Mouse (Mus musculus) embryo, embryonic 10 days (tissue): ENCODE measurements around the gene Gm10097.

Experiments
- DNase-seq: peaks from one replicate; pipeline ENCODE4 v3.0.0-alpha.2; 2015; ENCODE audit warnings: low spot score

Gm10097 gene

DNA sequence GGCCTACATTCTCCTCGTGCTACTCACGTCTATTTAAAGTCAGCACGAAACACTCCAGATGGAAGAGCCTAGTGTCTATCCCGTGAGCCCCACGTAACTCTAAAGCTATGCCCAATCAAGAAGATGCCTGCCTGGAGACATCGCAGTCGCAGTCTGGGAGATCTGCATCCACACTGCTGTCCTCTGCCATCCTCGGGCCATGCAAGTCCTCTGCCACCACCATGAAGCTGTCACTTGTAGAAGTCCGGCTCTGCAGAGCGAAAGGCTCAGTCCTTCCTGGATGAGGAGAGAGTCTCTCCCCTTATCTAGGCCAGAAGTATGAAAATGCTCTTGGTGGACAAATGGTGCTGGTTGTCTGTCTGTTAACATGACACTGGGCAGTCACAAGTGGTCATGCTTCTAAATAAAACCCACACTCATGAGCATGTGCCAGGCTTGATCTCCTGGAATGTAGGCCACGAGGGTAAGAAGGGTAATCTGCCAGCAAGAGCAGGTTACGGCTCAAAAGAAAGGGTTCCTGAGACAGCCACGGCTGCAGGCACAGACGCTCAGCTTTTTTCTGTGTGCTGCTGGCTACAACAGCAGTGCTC is at the start of gene Gm10097:
TSS of gene Gm10097 (plus strand) at position 517 of the 590 bp plus-strand sequence.
- DNase-seq: no peak

DNA sequence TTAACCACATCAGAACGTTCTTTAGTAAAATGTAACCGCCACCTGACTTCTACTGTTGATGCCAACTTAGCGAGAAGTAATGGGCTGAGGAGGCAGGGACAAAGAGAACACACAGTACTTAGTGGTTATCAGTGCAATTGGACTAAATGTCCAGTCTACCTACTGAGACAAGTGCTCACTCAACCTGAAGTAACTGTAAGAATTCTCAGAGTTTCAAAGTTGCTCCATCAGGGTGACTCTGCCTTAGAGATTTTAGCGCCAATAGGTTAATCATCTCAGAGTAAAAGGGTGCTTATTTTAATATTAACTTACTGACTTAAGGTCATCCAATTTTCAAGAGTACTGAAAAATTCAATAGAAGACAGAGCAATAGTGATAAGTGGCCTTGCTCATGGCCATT is 43.1 kb upstream of the Gm10097 start:
- no peak for DNase-seq

DNA sequence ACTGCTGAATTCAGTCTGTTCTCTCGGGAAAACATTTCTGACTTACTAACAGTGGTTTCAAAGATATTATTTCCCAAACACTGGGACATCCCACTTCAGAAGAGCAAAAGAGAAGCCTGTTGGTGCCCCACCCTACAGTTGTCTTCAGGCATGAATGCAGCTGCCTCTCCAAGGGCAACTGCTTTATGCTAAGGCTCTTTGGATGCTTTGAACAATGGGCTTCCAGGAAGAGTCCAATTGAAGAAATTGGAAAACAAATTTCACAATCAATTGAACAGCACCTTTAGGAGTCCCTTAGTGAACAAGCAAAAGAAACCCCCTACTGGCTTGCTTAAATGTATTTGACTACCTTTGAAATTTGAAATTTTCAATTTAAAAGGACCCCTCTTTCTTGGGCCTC is 41.8 kb upstream of the Gm10097 start:
- no peak for DNase-seq

DNA sequence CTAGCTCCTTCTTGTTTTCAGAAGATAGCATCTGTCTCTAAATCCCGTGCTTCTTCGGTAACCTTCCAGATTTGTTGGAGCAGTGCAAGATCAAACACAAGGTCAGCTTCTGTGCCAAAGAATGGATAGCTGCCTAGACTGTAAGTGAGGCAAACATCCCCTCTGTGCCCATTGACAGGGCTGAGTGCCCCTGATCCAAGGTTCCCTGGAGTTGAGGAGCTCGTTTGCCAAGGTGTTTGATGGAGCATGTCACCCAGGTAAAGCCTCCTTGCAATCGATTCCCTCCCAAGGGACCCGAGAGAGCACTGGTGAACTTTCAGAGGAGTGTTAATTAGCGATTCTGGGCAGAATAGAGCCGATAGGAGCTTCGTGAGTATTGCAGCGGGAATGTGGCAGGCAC is 40.7 kb upstream of the Gm10097 start:
- DNase-seq: no peak

DNA sequence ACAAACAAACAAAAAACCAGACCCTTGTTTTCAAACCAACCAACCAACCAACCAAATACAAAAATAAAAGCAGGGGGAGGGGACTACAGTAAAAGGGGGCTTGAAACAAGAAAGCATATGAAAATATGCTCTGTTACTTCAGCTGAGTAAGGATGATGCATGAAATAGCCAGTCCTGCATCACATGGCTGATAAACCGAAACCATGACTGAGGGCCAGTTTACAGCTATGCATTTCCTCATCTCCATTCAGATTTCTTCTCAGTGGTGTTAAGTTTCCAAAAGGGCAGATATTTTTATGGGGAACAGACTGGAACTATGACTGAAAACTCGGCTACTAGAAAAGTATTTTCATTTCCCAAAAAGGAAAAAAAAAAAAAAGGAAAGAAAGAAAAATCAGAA is 39.8 kb upstream of the Gm10097 start:
- no peak for DNase-seq

DNA sequence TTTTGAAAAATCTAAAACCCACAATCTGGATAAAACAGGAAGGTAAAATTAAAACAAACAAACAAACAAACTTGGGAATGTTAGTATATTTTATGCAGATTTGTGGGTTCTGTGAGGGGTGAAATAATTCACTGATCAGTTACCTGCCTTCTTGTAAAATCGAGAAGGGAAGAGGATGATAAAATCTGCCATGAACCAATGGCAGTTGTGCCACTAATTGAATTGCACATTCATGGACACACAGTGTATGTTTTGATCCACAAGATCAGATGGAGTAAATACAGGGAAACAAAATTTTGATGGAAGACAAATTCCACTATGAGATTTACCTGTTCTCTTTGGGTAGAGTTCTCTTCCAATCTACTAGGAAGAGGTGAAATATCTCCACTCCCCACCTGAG is 39.1 kb upstream of the Gm10097 start:
- DNase-seq: no peak

DNA sequence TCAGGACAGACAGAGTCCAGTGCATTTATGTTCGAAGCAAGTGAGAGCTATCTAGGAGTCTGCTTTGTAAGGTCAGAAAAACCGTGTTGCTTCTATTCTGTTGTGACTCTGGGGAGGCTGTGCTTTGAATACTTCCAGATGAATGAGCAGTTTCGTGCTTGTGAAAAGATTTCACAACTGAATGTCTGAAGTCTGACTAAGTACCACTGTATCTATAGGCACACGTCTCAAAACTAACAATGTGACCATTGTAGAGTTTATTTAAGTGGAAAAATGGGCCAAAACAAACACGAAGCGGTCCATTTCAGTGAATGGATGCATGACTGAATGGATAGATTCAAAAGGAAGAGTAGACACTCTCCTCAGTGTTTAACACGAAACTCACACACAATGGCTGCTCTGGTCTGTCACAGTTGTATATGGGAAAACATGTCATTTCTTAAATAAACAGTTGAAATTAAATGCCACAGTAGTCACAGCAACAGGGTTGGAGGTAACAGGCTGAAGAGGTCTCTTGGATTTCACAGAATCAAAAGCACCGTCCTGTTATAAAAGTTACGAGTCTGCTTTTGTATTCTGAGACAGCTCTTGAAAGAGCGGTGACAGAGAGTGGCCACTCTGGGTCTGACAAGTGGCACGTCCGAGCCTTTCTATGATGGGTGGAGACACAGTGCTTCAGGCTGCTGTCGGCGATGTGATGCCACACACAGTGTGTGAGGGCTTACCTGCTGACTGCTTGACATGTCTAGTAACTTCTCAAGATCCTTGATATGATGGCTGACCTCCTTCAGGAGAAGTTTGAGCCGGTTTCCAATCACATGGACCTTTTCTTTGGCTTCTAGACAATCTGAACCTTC is 36.6 kb upstream of the Gm10097 start:
- DNase-seq: no peak

DNA sequence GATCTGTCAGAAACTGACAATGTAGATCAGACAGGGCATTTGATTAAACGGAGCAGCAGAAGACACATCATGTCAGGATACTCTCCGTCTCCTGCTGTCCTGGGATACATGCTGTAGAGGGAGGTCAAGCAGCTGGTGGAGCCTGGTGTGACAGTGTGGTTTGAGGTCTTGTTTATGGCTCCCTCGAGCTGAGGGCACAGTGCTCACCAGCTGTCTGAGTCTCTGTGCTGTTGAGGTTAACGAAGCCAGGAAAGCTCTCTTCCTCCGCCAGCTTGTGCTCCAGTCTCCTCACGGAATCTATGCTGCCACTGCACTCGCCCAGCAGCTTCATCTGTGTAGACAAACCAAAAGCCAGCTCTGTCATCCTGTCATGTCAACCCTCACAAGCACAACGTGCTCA is 27.7 kb upstream of the Gm10097 start:
- DNase-seq: no peak

DNA sequence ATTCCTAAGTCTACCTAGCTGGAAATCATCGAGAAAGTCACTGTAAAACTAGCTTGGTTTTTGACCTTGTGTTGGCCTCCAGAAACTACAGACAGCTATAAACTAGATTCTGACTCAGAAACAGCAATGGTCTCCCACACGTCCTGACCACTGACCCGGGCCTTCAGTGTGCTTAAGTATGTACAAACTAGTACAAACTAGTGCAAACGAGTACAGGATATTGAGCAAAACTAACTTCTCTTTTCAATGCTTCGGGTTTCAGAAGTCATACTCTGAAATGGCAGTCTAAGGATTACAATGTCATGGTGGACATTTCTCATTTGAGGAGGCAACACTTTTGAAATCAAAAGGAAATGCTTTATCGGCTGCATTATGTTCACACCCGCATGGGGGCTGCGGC is 24.5 kb upstream of the Gm10097 start:
- no peak for DNase-seq

DNA sequence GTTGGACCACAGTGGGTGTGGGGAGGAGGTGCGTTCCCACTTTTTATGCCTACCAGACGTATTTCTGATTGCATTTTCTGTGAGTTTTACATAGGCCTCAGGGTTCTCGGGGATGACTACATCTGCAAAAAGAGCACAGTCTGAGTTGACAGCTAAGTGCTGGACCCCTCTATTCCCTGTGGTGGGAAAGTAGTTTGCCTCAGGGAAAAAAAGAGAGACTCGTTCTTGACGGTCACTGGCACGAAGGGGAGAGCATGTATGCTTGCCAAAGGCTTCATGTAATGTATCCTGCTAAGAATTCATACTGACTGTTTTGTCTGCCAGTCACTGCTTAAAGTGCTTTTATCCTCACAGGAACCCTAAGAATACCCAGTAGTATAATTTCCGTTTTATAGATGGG is 23.8 kb upstream of the Gm10097 start:
- DNase-seq: no peak

DNA sequence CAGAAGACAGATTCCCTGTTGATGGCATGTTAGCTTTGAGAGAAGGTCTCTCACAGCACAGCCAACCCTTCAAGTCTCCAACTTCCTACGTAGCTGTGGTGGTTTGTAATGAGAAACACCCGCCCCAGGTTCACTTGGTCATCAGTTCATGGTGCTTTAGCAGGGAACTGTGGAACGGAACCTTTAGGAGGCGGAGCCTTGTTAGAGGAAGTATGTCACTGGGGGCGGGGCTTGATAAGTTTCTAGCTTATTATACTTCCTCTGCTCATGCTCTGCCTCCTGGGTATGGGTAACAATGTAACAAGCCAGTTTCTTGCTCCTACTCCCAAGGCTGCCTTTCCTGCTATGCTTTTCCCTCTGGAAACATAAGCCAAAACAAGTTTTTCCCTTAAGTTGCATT is 23.3 kb upstream of the Gm10097 start:
- DNase-seq: no peak

DNA sequence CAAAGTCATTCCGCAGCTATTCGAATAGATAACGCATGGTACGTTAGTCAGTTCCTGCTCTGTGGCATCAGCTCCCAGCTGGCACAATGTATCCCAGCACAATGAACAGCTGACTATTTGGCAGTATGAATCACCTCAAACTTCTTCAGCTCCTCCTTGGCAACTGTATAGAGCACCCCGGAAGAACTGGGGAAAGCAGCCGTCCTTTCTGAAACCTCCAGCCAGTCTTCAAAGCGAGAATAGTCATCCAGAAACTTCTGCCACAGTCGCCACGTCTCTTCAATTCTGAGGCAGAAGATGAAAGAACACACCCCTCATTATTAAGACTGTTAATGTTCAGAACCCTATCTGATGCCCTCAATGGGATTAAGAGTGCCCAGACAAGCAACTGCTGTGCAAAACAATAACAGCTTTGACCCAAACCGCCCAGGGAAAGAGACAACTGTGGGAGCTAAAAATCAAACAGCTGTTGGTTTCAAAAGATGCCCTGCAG is 12.7 kb upstream of the Gm10097 start:
- DNase-seq: no peak

DNA sequence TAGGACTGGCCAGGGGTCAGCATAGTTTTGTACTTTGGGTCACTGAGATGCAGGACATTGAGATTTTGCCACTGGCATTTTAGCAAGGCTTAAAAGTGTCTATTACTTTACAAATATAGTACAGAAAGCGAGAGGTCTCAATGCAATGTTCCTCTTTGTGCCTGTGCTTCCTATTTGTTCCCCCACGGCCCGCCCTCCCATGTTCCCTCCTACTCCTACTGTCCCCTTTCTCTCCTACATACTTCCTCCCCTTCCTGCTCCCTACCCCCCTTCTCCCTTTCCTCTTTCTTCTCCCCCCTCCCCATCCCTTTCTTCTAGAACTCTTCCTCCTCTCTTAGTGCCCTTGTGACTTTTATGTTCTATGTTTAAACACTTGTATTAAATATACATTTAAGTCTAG is 12.1 kb upstream of the Gm10097 start:
- DNase-seq: no peak

DNA sequence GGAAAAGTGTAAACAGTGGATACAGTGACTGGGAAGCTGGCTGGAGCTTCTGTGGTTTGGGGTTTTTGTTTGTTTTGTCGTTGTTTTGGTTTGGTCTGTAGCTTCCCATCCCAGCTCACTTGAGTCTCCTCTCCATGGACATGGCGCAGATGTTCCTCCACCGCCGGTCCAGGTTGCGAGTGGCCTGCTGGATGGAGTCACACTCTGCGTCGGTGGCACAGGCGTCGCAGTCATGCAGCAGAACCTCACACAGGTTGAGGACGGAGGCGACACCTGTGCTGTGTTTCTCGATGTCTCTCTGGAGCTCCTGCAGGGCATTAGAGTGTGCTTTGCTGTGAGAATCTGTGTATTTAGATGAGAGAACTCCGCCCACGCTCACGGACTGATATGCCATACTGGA is 11.3 kb upstream of the Gm10097 start:
- DNase-seq: no peak

DNA sequence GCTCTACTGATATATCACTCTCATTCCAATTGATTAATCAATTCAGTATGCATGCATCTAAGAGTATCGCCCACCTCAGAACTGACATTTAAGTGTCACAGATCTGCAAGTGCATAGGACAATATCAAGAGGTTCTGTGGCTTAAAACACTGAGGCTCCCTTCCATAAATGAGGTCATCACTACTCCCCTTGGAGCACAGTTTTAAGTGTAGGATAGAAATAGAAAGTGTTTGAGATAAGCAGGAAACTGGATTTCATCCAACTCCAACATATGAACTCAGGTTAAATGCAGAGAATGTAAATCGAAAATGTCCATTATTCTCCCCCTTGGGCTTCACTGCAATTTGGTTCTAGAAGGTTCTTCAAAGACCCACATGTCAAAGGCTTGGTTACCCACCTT is 10.1 kb upstream of the Gm10097 start:
- no peak for DNase-seq

DNA sequence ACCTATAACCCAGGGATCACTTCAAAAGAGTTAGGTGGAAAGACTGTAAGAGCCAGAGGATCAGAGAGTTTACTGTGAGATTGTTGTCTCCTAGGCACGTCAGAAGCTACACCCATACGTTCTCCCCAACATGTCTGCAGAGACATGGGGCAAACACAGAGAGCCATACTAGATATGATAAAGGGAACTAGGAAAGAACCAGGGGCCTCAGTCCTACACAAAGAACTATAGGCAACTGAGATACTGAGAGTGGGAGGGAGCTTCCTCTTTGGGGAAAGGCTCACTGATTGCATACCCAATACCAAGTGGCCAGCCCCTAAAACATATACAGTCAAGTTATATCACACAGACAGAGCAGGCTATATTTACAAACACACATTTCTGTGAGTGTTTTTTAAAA is 9.0 kb upstream of the Gm10097 start:
- DNase-seq: no peak

DNA sequence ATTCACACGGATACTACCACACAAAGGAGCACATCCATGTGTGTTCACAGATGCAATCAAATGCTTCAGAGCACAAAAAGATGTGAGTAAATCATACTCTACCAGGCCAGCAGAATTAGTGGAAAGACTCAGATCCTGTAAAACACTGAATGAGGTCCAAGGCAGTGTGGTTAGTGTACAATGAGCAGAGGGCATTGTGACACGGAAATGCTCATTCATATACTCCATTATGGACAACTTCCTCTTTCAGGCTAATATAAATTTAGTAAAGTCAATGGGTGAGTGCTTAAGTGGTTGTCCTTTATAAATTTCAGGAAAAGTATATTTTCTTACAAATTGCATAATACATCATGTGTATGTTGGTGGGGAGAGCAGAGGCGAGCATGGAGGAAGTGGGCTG is 1.9 kb upstream of the Gm10097 start:
- no peak for DNase-seq

DNA sequence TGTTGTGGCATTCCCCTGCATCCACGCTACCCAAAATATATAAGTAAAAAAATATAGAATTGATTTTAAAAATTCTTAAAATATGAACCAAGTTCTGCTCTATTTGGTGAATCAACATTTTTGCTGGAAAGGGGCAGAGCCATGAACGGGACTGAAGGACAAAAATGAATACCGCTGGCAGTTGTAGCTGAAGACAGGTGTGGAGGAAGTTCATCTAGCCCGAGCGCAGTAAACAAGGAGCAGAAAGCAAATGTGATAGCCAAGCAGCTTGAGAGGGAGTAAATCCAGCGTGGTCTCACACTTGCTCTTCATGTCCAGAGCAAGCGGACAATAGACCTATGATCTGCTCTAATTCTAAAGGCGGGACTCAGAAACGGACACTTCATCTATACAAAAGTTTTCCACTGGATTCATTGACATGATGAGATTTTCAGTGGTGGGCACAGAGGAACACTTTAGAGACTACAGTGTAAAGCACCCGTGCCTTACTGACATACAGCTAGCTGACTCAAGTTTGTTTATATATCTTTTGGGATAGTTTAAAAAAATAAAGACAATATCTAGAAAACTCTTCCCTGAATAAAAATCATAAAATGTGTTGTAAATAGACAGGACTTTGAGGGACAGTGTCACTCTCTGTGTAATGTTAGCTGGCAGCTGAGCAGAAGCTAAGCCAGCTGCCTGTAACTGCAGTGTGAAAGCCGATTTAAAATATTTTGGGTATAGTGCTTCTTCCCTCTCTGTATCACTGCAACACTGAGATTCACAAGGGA is 1.4 kb downstream of the Gm10097 start:
- no peak for DNase-seq

DNA sequence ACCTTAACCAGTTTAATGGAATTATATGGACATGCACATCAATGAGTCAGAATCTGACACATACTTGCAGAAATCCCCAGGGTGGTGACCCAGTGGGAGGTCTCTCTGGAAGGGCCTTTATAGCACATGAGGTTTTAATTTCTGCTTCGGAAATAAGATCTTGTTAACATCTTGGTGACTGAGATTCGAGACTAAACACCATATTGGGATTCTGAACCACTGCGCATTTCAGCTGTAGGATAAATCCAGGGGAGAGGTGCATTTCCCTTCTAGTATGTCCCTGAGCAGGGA is 1.9 kb downstream of the Gm10097 start:
- DNase-seq: no peak

DNA sequence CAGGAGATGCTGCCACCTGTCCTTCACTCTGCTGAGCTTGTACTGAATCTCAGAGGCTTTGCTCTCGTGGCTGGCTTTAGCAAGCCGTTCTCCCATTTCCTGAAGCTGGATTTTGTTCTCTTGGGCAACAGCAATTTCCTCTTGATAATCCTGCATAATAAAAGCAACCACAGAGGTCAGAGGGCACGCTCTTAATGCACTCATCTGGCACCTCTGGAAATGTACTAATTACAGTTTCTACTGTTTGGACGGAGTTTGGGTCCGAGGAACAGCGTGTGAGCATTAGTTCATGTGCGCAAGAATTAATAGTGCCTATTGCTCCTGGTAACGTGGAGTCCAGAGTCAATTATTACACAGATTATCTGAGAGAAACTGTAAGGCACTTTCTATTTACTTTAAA is 3.1 kb downstream of the Gm10097 start:
- DNase-seq: no peak

DNA sequence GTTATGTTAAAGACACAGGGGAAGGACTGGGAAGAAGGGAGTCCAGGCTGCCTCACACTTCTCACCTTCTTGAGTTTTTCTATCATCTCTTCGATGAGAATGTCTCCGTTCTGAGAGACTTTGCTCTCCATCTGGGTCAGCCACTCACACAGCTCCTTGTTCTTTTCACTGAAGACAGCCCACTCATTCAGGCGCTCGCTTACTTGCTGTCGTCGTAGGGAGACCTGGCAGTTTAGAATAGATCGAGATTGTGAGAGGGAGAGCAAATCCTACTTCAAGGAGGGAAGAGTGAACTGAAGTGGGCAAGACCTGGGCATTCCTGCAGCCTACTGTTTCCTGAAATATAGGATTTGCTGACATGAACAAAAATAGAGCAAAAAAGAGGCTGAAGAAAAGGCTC is 6.7 kb downstream of the Gm10097 start:
- DNase-seq: no peak

DNA sequence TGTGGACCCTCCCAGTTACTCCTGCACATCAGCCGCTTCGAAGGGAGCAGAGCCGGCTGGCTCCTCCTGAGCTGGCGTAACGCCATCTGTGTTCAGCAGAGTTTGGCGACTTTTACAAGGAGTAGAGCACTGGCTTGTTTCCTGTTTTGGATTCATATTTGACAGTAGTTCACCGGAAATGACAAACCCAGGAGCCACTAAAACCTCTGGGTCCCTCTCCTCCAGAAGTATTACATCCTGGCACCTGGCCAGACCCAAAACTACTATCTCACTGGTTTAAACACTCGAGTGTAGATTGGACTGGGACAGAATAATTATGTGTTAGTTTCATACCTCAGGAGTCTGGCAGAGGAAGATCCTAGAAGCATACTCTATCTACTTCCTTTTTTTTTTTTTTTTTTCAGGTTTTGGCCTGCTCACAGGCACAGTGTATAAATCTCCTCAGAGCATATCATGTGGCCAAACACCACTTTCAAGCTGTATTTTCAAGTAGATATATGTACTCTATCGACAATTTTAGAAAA is 11.0 kb downstream of the Gm10097 start:
- no peak for DNase-seq

DNA sequence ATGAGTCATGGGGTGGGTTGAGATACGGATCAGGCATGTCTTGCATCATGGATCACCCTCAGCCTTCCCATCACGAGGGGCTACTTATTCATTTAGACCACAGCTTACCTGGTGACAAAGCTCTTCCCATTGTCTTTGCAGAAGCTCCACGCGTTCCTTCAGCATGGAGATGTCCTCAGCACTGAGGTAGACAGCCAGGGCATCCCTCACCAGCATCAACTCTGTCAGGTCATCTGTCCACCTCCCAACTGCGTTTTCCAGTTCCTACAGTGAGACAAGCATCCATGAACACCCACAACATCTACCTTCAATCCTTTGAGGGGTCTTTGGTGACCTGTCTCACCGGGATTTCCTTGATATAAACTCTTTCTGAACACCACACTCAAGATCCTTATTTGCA is 14.7 kb downstream of the Gm10097 start:
- no peak for DNase-seq
